Mouse (Mus musculus): ENCODE results near the gene Gbe1. TPM values are rescaled to one million over a fixed set of nuclear protein-coding genes. Genes with fewer than 3 reads are reported as not detected.

The Gbe1 gene
- total RNA-seq, 1 experiment, result 4.4 TPM

DNA sequence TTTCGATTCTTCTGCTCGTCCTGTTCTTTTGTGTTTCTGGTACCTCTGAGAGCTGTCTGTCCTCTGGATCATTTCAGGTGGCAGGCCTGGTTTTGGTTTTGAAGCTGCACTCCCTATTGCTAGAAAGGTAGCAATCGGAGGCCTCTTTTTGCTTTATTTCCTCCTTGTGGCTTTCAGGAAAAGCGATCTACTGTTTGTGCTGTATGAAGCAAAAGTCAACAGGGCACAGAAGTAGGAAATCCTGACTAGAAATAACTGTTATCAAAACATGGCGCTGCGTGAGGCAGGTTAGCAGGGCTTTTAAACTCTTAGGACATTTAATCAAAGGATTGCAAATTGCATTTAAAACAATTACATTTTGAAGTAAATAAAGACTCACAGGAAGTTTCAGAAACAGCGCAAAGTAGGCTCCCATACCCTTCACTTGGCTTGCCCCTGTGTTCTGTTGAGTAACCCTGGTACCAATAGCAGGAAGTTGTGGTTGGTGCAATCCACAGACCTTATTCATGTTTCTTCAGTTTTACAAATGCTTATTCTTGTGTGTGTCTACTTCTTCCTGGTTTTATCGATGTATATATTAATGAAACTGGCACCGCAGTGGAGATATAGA, 12.7 kb downstream of the Gbe1 start:
- Histone ChIP-seq H3K36me3 (ENCODE audit: control insufficient read depth, insufficient read depth, low read length, poor library complexity, severe bottlenecking) (no peaks in the 10 kb centered on the region), H3K4me1 (ENCODE audit: control insufficient read depth in 2 of 2, insufficient read depth in 2 of 2, low read length in 2 of 2, poor library complexity in 1 of 2) (no peaks in the 10 kb centered on the region), H3K9me3 (ENCODE audit: control insufficient read depth, insufficient read depth, low read depth, low read length) (no peaks in the 10 kb centered on the region), H3K4me3 (ENCODE audit: insufficient read depth in 1 of 2, low read depth in 1 of 2, low read length in 2 of 2, poor library complexity in 1 of 2, severe bottlenecking in 1 of 2) (no peak overlapping the region), H3K9ac (ENCODE audit: insufficient read depth, low read depth, low read length, poor library complexity, severe bottlenecking) (no peak overlapping the region), H3K27ac (ENCODE audit: insufficient read depth, low read depth, low read length, poor library complexity, severe bottlenecking) (no peak overlapping the region)
- in situ Hi-C loops (cut with MboI; ENCODE audit: low sequenced_read_pairs in 2 of 2, unreplicated experiment in 2 of 2), result no loop called here
- DNase-seq (ENCODE audit: low read depth, low spot score), result no peak
- no peak for TF ChIP-seq CHD2 (IDR thresholded peaks at IDR 0.05; ENCODE audit: low read depth, low read length)
- TF ChIP-seq HCFC1 (IDR thresholded peaks at IDR 0.05; ENCODE audit: borderline replicate concordance, insufficient read depth, low read length), result no peak
- no peak for TF ChIP-seq ZNF384 (IDR thresholded peaks at IDR 0.05; ENCODE audit: low read depth, low read length)
- TF ChIP-seq ZC3H11A (IDR thresholded peaks at IDR 0.05; ENCODE audit: borderline replicate concordance, low read depth, low read length), result no peak
- TF ChIP-seq MAFK (IDR thresholded peaks at IDR 0.05; ENCODE audit: insufficient read depth, low read depth, low read length), result no peak

DNA sequence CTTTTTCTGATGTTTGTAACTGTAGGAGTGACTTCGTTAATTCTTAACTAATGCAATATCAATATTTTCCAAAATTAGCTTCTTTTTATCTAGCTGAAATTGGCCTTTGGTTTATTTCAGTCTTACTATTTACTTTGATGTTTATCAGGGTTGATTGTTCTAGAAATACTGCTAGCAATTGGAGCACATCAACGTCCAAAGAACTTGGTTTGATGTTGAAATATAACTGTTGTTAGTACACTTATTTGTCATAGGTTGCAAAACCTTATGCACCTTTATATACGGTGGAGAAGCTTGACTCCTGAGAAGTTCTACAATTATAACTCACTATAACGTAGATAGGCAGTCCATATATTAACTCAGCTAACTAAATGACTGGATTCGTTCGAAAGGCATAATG, 14.8 kb downstream of the Gbe1 start:
- Histone ChIP-seq H3K9ac (ENCODE audit: insufficient read depth, low read depth, low read length, poor library complexity, severe bottlenecking) (no peak overlapping the region), H3K4me3 (ENCODE audit: insufficient read depth in 1 of 2, low read depth in 1 of 2, low read length in 2 of 2, poor library complexity in 1 of 2, severe bottlenecking in 1 of 2) (no peak overlapping the region), H3K9me3 (ENCODE audit: control insufficient read depth, insufficient read depth, low read depth, low read length) (no peaks in the 10 kb centered on the region), H3K4me1 (ENCODE audit: control insufficient read depth in 2 of 2, insufficient read depth in 2 of 2, low read length in 2 of 2, poor library complexity in 1 of 2) (no peaks in the 10 kb centered on the region), H3K27ac (ENCODE audit: insufficient read depth, low read depth, low read length, poor library complexity, severe bottlenecking) (no peak overlapping the region), H3K36me3 (ENCODE audit: control insufficient read depth, insufficient read depth, low read length, poor library complexity, severe bottlenecking) (no peaks in the 10 kb centered on the region)
- DNase-seq (ENCODE audit: low read depth, low spot score), result no peak
- in situ Hi-C loops (cut with MboI; ENCODE audit: low sequenced_read_pairs in 2 of 2, unreplicated experiment in 2 of 2), result no loop called here
- TF ChIP-seq MAFK (IDR thresholded peaks at IDR 0.05; ENCODE audit: insufficient read depth, low read depth, low read length) (no peak), CHD2 (IDR thresholded peaks at IDR 0.05; ENCODE audit: low read depth, low read length) (no peak), ZC3H11A (IDR thresholded peaks at IDR 0.05; ENCODE audit: borderline replicate concordance, low read depth, low read length) (no peak), ZNF384 (IDR thresholded peaks at IDR 0.05; ENCODE audit: low read depth, low read length) (no peak), HCFC1 (IDR thresholded peaks at IDR 0.05; ENCODE audit: borderline replicate concordance, insufficient read depth, low read length) (no peak)

DNA sequence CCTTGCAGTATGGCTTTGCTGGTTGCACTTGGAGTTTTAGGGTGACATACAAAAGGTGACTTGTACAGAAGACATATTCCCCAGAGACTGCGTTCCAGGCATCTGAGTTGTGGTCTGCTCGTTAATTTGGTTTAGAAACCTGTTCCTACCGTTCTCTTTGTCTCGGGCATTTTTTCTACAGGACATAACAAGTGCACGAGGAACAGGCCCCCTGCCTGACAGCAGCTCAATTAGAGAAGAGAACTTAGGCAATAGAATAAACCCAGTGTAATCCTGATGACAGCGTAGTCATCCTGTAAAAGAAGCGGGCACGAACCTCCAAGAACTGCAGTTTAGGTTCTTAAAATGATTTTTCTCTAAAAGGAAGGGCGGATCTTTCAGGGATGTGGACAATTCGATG, 15.3 kb downstream of the Gbe1 start:
- no peak overlapping the region for H3K27ac ChIP-seq (ENCODE audit: insufficient read depth, low read depth, low read length, poor library complexity, severe bottlenecking)
- TF ChIP-seq ZC3H11A (IDR thresholded peaks at IDR 0.05; ENCODE audit: borderline replicate concordance, low read depth, low read length) (no peak), MAFK (IDR thresholded peaks at IDR 0.05; ENCODE audit: insufficient read depth, low read depth, low read length) (no peak), CHD2 (IDR thresholded peaks at IDR 0.05; ENCODE audit: low read depth, low read length) (no peak), ZNF384 (IDR thresholded peaks at IDR 0.05; ENCODE audit: low read depth, low read length) (no peak), HCFC1 (IDR thresholded peaks at IDR 0.05; ENCODE audit: borderline replicate concordance, insufficient read depth, low read length) (no peak)
- in situ Hi-C loops (cut with MboI; ENCODE audit: low sequenced_read_pairs in 2 of 2, unreplicated experiment in 2 of 2), result no loop called here
- H3K36me3 ChIP-seq (ENCODE audit: control insufficient read depth, insufficient read depth, low read length, poor library complexity, severe bottlenecking), result no peaks in the 10 kb centered on the region
- no peak for DNase-seq (ENCODE audit: low read depth, low spot score)
- no peaks in the 10 kb centered on the region for H3K9me3 ChIP-seq (ENCODE audit: control insufficient read depth, insufficient read depth, low read depth, low read length)
- no peaks in the 10 kb centered on the region for H3K4me1 ChIP-seq (ENCODE audit: control insufficient read depth in 2 of 2, insufficient read depth in 2 of 2, low read length in 2 of 2, poor library complexity in 1 of 2)
- no peak overlapping the region for H3K4me3 ChIP-seq (ENCODE audit: insufficient read depth in 1 of 2, low read depth in 1 of 2, low read length in 2 of 2, poor library complexity in 1 of 2, severe bottlenecking in 1 of 2)
- H3K9ac ChIP-seq (ENCODE audit: insufficient read depth, low read depth, low read length, poor library complexity, severe bottlenecking), result no peak overlapping the region

GRCm38 (mm10) chr16:70329471-70329870, 15.7 kb downstream of the Gbe1 start:
- TF ChIP-seq MAFK (IDR thresholded peaks at IDR 0.05; ENCODE audit: insufficient read depth, low read depth, low read length), result no peak
- no peak for TF ChIP-seq ZNF384 (IDR thresholded peaks at IDR 0.05; ENCODE audit: low read depth, low read length)
- no peak for TF ChIP-seq ZC3H11A (IDR thresholded peaks at IDR 0.05; ENCODE audit: borderline replicate concordance, low read depth, low read length)
- no peak for TF ChIP-seq CHD2 (IDR thresholded peaks at IDR 0.05; ENCODE audit: low read depth, low read length)
- TF ChIP-seq HCFC1 (IDR thresholded peaks at IDR 0.05; ENCODE audit: borderline replicate concordance, insufficient read depth, low read length), result no peak
- no peaks in the 10 kb centered on the region for H3K36me3 ChIP-seq (ENCODE audit: control insufficient read depth, insufficient read depth, low read length, poor library complexity, severe bottlenecking)
- no peaks in the 10 kb centered on the region for H3K9me3 ChIP-seq (ENCODE audit: control insufficient read depth, insufficient read depth, low read depth, low read length)
- H3K27ac ChIP-seq (ENCODE audit: insufficient read depth, low read depth, low read length, poor library complexity, severe bottlenecking), result no peak overlapping the region
- no peaks in the 10 kb centered on the region for H3K4me1 ChIP-seq (ENCODE audit: control insufficient read depth in 2 of 2, insufficient read depth in 2 of 2, low read length in 2 of 2, poor library complexity in 1 of 2)
- H3K9ac ChIP-seq (ENCODE audit: insufficient read depth, low read depth, low read length, poor library complexity, severe bottlenecking), result no peak overlapping the region
- no peak for DNase-seq (ENCODE audit: low read depth, low spot score)
- H3K4me3 ChIP-seq (ENCODE audit: insufficient read depth in 1 of 2, low read depth in 1 of 2, low read length in 2 of 2, poor library complexity in 1 of 2, severe bottlenecking in 1 of 2), result no peak overlapping the region
- in situ Hi-C loops (cut with MboI; ENCODE audit: low sequenced_read_pairs in 2 of 2, unreplicated experiment in 2 of 2), result no loop called here
